Mouse (Mus musculus): ENCODE measurements at regions not wholly inside any gene's neighbourhood (a gene's known extent, or its start where the extent isn't known, plus 50 kb on each side); places are given as distances from the start of the nearest gene placed in this dataset.
"Not testable (repeated sequence)": the region's sequence is repeated elsewhere in the genome, so short reads cannot be mapped to it uniquely, and the experiment has no call there.

DNA sequence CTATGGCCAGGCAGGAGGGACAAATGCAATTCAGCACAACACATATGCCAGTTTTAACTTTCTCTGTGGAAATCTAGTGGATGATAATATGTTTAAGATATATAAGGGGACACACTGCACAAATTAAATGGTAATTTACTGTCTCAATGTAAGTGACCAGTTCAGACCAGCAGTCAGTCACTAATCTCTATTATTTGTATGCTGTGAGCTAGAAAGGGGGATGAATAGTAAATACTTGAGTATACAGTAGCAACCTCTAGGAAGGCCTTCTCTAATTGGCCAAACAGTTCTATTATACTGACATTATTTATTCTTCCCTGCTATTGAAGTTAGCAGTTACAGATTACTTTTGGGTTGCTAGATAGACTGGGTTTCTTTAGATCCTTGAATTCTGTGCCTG, 391.2 kb downstream of the Fign start:
- no peak for DNase-seq

DNA sequence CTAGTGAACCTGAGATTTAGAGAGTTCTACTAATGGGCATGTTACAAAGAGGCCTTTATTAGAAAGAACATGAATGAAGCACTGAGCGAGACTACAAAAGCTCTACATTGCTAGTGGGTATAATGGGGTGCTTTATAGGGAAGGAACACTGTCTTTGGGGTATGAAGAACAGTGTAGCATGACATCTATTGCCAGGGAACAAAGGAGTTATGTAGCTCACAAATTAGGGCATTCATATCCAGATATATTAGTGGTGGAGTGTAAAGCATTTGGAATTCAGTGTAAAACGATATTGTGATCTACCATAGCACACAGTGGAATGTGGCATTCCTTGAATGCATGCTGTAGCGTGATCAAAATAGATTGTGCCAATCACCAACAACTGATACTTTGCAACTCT, 391.7 kb downstream of the Fign start:
- no peak for DNase-seq

DNA sequence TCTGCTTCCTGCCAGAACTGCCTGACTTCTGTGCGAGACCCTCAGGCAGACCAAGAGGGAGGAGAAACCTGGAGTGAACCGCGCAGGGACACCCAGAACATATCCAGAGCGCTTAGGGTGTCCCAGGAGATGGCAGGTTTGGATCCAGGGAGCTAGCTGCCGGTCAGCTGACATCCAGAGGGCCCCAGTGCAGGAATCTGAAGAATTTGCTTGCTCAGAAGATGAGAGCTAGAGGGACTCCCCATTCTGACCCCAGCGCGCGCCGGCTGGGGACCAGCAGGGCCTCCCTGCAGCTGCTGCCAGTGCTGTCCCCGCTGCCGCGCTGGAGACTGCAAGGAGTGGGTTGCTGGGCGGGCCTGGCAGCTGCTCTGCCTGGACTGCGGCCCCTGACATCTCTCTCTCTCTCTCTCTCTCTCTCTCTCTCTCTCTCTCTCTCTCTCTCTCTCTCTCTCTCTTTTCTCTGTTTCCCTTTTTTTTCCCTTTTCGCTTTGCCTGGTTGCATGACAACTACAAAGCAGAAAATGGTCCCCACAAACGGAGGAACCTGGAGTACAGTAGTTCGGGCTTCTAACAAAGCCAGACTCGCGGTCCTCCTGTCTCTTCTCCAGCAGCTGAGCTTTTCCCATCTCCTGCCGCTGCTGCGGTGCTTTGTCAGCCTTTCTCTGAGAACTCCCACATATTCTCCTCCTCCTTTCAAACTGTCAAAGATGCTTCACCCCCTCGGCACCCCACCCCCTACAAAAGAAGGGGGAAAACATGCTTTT, 395.3 kb downstream of the Fign start:
- DNase-seq, result peak; percentile 2

DNA sequence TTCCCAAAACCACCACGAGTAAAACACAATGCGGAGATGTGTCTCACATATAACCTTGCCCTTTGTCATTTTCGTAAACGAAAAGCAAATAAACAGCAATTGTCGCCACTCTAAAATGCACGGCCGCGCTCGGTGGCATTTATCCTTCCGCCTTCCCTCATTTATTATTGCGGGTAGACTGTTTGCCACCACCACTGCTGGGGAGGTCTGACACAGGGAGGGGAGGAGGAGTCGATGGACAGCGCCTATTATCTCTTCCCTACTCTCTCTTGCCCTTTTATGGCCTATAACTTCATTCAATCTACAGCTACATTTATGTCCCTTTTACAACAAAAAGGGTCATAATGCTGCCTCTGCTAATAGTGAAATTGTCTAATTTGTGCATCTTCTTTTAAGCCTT, 396.0 kb downstream of the Fign start:
- DNase-seq, result no peak

DNA sequence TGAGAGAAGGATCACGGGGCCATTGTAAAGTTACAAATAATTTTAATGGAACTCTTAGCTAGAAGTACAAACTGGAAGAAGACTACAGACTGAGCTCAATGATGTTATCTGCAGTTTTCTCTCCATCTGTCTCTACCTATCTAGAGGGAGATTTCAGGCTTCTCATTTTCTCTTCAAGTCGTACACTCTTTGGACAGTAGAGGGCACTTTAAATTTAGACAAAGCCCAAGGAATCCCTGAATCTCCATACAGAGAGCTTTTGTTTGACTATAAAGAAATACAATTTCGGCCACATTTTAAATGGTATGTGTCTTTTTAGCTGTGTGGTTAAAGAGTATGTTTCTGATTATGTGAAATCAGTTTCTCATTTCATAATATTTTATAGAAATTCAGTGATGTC, 397.6 kb downstream of the Fign start:
- DNase-seq, result no peak

GRCm38 (mm10) chr2:63669700-63670099, 428.1 kb downstream of the Fign start:
- DNase-seq, result no peak

DNA sequence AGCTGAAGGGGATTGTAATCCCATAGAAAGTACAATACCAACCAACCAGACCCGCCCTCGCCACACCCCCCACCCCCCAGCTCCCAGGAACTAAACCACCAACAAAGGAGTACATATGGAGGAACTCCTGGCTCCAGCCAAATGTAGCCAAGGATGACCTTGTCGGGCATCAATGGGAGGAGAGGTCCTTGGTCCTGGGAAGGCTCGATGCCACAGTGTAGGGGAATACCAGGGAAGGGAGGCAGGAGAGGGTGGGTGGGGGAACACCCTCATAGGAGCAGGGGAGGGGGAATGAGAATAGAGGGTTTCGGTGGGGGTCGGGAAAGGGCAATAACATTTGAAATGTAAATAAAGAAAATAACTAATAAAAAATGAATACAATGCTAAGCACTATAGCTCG, 429.1 kb downstream of the Fign start:
- DNase-seq, result no peak

DNA sequence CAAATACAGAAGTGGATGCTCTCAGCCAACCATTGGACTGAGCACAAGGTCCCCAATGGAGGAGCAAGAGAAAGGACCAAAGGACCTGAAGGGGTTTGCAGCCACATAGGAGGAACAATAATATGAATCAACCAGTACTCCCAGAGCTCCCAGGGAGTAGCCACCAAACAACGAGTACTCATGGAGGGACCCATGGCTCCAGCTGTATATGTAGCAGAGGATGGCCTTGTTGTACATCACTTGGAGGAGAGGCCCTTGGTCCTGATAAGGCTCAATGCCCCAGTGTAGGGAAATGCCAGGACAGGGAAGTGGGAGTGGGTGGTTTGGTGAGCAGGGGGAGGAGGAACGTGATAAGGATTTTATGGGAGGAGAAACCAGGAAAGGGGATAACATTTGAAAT, 437.9 kb downstream of the Fign start:
- DNase-seq, result not testable (repeated sequence)
